Mouse (Mus musculus) small intestine, adult 2 months (tissue): ENCODE measurements around the gene Itga2b. TPM values are rescaled to one million over a fixed set of nuclear protein-coding genes. Genes with fewer than 3 reads are reported as not detected.
A peak's percentile ranks its signal among the peaks of the same experiment; 100 is the strongest.

Experiments used
- H3K27ac ChIP-seq: fragments of 200-500 bp; 2 replicates; pipeline ENCODE4 v1.5.1; 2012; ENCODE audit warnings: low read depth, low read length, control low read depth, inconsistent platforms; ENCODE audit not compliant: insufficient read depth
- H3K27me3 ChIP-seq: fragments of 200-500 bp; 2 replicates; pipeline ENCODE4 v1.6.1; 2012; ENCODE audit warnings: mild to moderate bottlenecking, moderate library complexity, low read length, inconsistent platforms; ENCODE audit not compliant: control insufficient read depth, insufficient read depth
- H3K36me3 ChIP-seq: fragments of 200-500 bp; 2 replicates; pipeline ENCODE4 v1.6.1; 2012; ENCODE audit warnings: mild to moderate bottlenecking, low read length, control low read depth, inconsistent platforms; ENCODE audit not compliant: control insufficient read depth, insufficient read depth
- H3K4me1 ChIP-seq: fragments of 200-500 bp; 2 replicates; pipeline ENCODE4 v1.6.1; 2012; ENCODE audit warnings: low read length, inconsistent platforms, mixed read lengths; ENCODE audit not compliant: control insufficient read depth, insufficient read depth, insufficient read length
- H3K4me3 ChIP-seq: fragments of 200-500 bp; 2 replicates; pipeline ENCODE4 v1.5.1; 2012; ENCODE audit warnings: low read depth, mild to moderate bottlenecking, control low read depth, inconsistent platforms, low read length, moderate library complexity
- CTCF ChIP-seq: fragments of 200-500 bp; IDR thresholded peaks from 2 replicates; pipeline ENCODE4 v1.5.1; 2012; ENCODE audit warnings: low read depth, mild to moderate bottlenecking, control low read depth, inconsistent platforms, low read length, moderate library complexity, mixed read lengths; ENCODE audit not compliant: insufficient replicate concordance, insufficient read length; ENCODE audit errors: extremely low read depth
- POLR2A ChIP-seq: fragments of 200-500 bp; IDR thresholded peaks from 2 replicates; pipeline ENCODE4 v1.6.1; 2012; ENCODE audit warnings: low read depth, mild to moderate bottlenecking, control low read depth, inconsistent platforms, low read length, moderate library complexity
- WGBS: fragments of 180-500 bp; shearing (Covaris S2); methylation state at CpG from one replicate; pipeline ENCODE4 v1.1.7; 2018; 5-methylcytosine and 5-hydroxymethylcytosine counted together
- polyA plus RNA-seq: library from polyadenylated mRNA; depleted of rRNA; stranded (reverse); fragments of >200 nt; gene quantifications from 2 replicates; pipeline ENCODE4 v1.2.3, GENCODE M21; 2012; rRNA removed

The Itga2b gene
- polyA plus RNA-seq, 1 experiment, result 3.9 TPM

DNA sequence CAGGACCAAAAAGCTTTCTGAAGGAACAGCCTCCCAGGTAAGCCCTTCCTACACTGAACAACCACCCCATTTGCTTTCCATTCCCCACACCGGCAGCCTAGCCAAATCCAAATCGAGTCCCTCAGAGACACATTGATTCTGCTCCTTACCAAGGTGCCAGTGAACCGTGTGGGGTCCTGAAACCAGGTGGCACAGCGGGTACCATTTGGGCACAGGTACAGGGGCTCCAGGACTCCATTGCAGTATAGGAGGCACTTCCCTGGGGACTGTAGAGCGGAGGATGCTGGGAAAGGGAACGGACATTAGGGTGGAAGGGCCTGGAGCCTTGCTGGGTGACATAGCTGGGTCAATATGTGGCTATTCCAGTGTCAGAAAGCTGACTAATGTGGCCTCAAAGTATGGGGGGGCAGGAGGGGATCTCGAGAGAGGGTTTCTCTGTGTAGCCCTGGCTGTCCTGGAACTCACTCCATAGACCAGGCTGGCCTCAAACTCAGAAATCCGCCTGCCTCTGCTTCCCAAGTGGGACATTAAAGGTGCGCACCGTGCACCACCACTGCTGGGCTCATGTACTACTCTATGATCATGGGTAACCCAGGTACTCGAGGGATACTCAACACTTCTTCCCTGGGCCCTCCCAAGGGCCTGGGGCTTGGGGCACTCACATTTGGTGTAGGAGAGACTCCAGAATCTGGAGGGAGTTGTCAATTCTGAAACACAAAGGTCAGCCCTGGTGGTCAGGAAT, 64.2 kb downstream of the Itga2b start:
- TF ChIP-seq CTCF (no peak), POLR2A (no peak)
- peaks cover 9% of the 10 kb centered on the region for H3K4me1 ChIP-seq
- peak overlapping the region; percentile 90 for H3K4me3 ChIP-seq
- no peak overlapping the region for H3K27ac ChIP-seq
- peaks cover 29% of the 10 kb centered on the region for H3K36me3 ChIP-seq
- no peaks in the 10 kb centered on the region for H3K27me3 ChIP-seq
- WGBS, result 78% methylated on average over 11 of the region's 11 CpGs

DNA sequence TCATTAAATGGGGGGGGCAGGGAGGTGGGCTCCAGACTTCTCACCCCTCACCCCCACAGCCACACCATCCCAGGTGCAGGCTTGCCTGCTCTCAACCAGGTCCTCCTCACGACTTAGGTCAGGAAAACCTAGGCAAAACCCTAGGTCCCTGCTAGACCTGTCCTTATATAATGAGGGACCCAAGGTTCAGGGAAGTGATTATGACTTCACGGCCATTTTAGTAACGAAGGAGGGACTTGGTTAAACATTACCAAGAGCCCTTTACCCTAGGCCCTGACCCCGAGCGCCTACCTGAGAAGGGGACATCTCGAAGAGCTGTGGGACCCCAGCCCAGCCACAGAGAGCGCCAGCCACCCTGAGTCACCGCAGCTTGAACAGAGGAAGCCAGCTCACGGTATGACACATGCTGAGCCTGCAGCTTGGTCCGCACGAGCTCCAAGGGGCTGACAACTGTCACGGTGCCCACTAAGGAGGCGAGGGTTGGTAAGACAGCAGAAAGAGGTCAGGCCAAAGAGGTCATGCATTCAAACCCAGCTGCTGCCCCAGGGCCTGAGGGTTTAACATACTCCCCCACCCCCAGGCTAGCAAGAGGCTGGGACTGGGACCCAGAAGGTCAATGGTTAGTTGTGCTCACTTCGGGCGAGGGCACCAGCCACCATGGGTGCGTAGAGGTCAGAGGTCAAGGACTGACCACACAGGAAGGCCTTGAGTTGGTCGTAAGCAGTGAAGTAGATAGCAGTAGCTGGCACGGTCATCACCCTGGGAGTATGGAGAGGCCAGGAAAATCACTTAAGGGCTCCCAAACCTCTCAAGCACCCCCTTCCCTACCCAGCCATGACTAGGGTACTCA, 65.5 kb downstream of the Itga2b start:
- Histone ChIP-seq H3K27me3 (peaks cover 6% of the 10 kb centered on the region; the same call in 1 of the 2 replicates), H3K36me3 (peaks cover 29% of the 10 kb centered on the region), H3K4me3 (no peak overlapping the region), H3K27ac (no peak overlapping the region), H3K4me1 (peaks cover 13% of the 10 kb centered on the region)
- TF ChIP-seq POLR2A (no peak), CTCF (no peak)
- WGBS, result 69% methylated on average over 18 of the region's 18 CpGs

DNA sequence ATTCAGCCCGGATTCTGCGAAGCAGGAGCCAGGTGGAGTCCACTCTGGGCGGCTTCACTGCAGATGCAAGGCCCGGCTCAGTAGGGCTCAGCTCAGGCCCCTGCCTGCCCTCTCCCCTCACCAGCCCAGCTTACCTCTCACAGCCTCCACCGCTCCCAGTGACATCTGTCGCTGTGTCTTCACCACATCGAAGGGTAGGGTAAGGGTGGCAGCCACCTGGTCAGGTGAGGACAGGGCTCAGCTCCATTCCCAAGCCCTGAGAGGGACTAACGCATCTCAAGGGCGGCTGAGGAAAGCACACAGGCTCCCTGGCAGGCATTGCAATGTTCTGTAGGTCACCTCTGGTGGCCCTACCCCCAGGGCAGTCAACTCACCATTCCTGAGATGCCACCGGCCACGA, 66.3 kb downstream of the Itga2b start:
- H3K27me3 ChIP-seq, result peaks cover 8% of the 10 kb centered on the region; the same call in 1 of the 2 replicates
- no peak for TF ChIP-seq CTCF
- TF ChIP-seq POLR2A, result no peak
- WGBS, result 92% methylated on average over 11 of the region's 11 CpGs
- no peak overlapping the region for H3K27ac ChIP-seq
- peaks cover 29% of the 10 kb centered on the region for H3K36me3 ChIP-seq
- peaks cover 17% of the 10 kb centered on the region for H3K4me1 ChIP-seq
- H3K4me3 ChIP-seq, result no peak overlapping the region

Other genes with a start within 250 kb of the Itga2b start
- gene Hdac5, start 240.0 kb downstream of the Itga2b start, polyA plus RNA-seq, result 82.5 and 102 TPM in 2 replicates
- 2.4 and 5.2 TPM in 2 replicates for gene BC030867, start 221.2 kb downstream of the Itga2b start, polyA plus RNA-seq
- gene Asb16, start 201.4 kb downstream of the Itga2b start, polyA plus RNA-seq, result 0.29 and 1.8 TPM in 2 replicates
- 29.4 and 60.2 TPM in 2 replicates for gene Tmub2, start 185.2 kb downstream of the Itga2b start, polyA plus RNA-seq
- gene Atxn7l3, start 173.5 kb downstream of the Itga2b start, polyA plus RNA-seq, result 15.1 and 30.2 TPM in 2 replicates
- gene Ubtf, start 150.4 kb downstream of the Itga2b start, polyA plus RNA-seq, result 10.5 and 17.6 TPM in 2 replicates
- not detected in 2 replicates for gene Slc4a1, start 103.9 kb downstream of the Itga2b start, polyA plus RNA-seq
- gene Rundc3a, start 76.7 kb downstream of the Itga2b start, polyA plus RNA-seq, result 2.5 and 6.5 TPM in 2 replicates
- 322 and 403 TPM in 2 replicates for gene Slc25a39, start 62.2 kb downstream of the Itga2b start, polyA plus RNA-seq
- gene Grn, start 39.8 kb downstream of the Itga2b start, polyA plus RNA-seq, result 76.0 and 111 TPM in 2 replicates
- 5.4 and 5.9 TPM in 2 replicates for gene Fam171a2, start 22.4 kb downstream of the Itga2b start, polyA plus RNA-seq
- gene Gpatch8, start 86.3 kb upstream of the Itga2b start, polyA plus RNA-seq, result 8.2 and 26.3 TPM in 2 replicates
- gene Gm11627, start 109.3 kb upstream of the Itga2b start, polyA plus RNA-seq, result 0.42 and 0.51 TPM in 2 replicates
- 9.0 and 12.4 TPM in 2 replicates for gene Fzd2, start 134.3 kb upstream of the Itga2b start, polyA plus RNA-seq
- gene Meioc, start 193.6 kb upstream of the Itga2b start, polyA plus RNA-seq, result not detected in 2 replicates
- 1.4 and 2.5 TPM in 2 replicates for gene Ccdc43, start 227.7 kb upstream of the Itga2b start, polyA plus RNA-seq